Mouse (Mus musculus): ENCODE data around the gene Pank2. TPM values are rescaled to one million over a fixed set of nuclear protein-coding genes. Genes with fewer than 3 reads are reported as not detected.
"Not testable (repeated sequence)": the region's sequence is repeated elsewhere in the genome, so short reads cannot be mapped to it uniquely, and the experiment has no call there.

The Pank2 gene
- polyA plus RNA-seq (2012; rRNA removed) = 27.0 and 33.0 TPM in 2 replicates

DNA sequence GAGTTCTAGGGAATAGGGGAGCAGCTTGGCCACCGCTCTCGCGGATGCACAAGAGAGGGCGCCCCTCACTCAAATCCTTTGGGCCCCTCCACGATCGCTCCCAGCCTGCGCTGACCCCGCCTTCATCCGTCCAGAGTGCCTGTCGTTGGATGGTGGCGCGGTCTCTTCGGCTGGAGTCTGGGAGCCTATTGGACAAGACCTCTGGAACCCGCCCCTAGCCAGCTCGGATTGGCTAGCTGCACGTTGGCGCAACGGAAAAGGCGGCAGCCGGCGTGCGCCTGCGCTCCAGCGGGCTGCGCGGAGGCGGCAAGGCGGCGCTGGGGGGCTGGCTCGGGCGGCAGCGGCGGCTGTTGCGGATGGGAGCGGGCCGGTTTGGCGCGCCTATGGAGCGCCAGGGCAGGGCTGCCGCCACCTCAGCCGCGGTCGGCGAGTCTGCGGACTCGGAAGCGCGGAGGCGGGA, at the start of gene Pank2:
Pank2 (plus strand) TSS at position 283 of the 460 bp plus-strand sequence.
- DNase-seq (ENCODE audit: low spot score) = peak; percentile 97

GRCm38 (mm10) chr2:131213773-131214172, 48.5 kb upstream of the Pank2 start:
- no peak for DNase-seq (ENCODE audit: low spot score)

- no peak for DNase-seq (ENCODE audit: low spot score)
These were observed 46.1 kb upstream of the Pank2 start for GRCm38 (mm10) chr2:131215941-131216858.

GRCm38 (mm10) chr2:131220030-131220429, 42.3 kb upstream of the Pank2 start:
- DNase-seq (ENCODE audit: low spot score) = no peak

DNA sequence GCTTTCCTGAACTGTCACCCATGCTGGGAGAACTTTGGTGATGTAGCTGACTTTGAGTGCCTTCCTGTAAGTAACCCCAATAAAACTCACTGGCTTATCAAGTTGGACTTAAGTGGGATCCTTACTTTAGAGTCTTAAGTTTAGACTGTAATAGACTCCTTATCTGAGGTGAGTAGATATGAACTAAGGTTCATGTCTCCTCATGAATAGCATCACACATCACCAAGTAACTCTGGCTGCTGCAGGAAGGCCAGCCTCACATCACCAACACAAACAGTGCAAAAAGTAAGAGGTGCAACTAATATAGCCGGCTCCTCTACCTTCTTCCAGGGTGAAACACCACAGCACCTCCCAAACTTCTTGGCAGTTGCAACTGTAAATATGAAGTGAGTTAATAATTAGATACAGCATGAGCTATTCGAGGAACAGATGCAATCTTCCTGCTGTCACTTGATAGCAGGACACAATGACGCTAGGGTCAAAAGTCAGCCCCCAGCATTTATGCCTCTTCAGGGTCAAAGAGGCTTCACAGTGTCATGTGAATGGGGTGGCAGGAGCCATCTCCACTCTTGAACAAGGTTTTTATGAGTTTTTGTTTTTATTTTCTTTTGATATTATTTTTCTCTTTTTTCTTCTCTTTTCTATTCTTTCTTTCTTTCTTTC, 40.3 kb upstream of the Pank2 start:
- DNase-seq (ENCODE audit: low spot score) = no peak

- no peak for DNase-seq (ENCODE audit: low spot score)
These were observed 39.7 kb upstream of the Pank2 start for GRCm38 (mm10) chr2:131222562-131222961.

DNA sequence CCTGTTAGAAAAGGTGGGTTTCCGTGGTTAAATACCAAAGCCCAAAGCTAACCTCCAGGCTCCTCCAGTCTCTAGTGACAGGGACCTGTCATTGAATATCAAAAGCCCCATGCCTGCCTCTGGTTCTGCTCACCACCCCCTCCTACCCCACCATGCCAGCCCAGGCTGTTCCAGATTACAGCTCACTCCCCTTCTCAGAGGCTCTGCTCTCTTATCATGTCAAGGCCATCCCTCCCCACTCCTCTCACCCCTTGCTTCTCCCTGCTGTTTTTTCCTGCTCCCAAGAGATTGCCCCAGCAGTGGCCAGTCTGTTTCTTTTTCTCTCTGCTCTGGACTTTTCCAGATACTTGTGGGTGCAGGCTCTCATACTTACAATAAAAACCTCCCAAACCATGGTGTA, 38.7 kb upstream of the Pank2 start:
- DNase-seq (ENCODE audit: low spot score) = no peak

GRCm38 (mm10) chr2:131225178-131225577, 37.1 kb upstream of the Pank2 start:
- DNase-seq (ENCODE audit: low spot score) = no peak

DNA sequence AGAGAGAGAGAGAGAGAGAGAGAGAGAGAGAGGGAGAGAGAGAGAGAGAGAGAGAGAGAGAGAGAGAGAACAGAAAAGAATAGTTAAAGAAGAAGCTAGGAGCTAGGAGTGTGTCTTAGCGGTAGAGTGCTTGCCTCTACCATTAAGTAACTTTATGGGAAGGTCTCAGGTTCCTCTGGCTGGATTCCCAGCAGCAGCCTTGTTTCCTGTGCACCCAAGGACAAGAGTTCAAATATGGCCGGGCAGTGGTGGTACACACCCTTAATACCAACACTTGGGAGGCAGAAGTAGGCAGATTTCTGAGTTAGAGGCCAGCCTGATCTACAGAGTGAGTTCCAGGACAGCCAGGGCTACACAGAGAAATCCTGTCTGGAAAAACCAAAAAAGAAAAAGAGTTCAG, 35.6 kb upstream of the Pank2 start:
- DNase-seq (ENCODE audit: low spot score) = not testable (repeated sequence)

- DNase-seq (ENCODE audit: low spot score) = no peak
These were observed 35.1 kb upstream of the Pank2 start for GRCm38 (mm10) chr2:131227243-131227642.

- DNase-seq (ENCODE audit: low spot score) = no peak
These were observed 29.7 kb upstream of the Pank2 start for GRCm38 (mm10) chr2:131232558-131232957.

DNA sequence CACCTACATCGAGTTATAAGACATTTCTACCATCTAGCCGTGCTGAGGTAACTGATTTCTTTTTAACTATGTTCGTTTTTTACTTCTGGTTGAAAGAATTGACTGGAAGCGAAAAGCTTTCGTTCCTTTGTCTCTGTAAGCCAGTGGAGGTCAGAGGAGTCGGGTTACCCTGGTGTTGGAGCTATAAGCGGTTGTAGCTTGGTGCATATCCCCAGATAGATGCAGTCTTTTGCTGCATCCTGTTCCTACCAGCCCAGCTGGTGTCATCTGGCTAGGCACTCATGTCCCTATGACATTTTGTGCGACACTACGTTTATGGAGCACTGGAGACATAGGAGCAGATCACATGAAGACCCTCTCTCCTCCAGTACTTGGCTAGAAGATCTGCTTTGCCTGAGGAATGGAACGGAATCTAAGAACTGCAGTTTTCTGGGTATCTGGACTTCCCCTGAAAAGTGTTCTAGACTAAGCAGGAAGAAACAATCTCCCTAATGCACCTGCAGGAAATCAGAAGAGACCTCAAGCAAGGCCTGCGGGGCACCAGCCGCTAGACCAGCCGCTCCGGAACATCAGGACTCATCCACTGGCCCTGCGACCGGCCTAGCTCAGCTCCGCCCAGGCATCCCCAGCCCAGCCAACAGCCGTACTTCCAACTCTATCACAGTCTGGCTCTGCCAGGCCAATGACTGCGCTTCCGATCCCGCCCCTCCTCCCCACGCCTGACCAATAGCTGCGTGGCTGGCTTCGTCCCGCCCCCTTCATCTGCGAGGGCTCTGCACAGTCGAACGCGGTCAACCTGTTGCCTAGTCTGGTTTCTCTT, 28.8 kb upstream of the Pank2 start, which contains the start of gene Mavs:
Mavs (plus strand) TSS at position 757 of the 820 bp plus-strand sequence.
- peak; percentile 84 for DNase-seq (ENCODE audit: low spot score)

DNA sequence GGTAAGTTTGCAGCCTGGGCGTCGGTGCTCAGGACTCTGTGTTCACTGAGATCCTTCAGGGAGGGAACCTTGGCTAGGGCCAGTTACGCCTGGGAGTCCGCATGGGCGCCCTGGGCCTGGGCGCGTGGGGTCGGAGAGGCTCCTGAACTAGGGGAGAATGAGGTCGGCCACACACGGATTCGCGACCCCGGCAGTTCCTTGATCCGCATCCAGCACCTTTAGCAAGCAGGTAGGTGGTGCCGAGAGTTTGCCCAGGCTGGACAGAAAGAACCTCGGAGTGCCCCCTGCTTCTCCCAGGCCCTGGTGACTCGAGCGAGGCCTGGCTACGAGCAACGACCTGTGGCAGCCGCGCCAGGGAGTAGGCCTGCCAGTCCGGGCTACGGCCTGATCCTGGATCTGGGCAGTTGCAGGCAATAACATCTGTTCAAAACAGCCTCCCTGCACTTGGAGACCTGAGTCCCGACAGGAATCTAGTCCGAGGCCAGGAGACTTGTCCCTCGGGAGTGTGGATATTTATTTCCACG, 28.1 kb upstream of the Pank2 start:
- no peak for DNase-seq (ENCODE audit: low spot score)

DNA sequence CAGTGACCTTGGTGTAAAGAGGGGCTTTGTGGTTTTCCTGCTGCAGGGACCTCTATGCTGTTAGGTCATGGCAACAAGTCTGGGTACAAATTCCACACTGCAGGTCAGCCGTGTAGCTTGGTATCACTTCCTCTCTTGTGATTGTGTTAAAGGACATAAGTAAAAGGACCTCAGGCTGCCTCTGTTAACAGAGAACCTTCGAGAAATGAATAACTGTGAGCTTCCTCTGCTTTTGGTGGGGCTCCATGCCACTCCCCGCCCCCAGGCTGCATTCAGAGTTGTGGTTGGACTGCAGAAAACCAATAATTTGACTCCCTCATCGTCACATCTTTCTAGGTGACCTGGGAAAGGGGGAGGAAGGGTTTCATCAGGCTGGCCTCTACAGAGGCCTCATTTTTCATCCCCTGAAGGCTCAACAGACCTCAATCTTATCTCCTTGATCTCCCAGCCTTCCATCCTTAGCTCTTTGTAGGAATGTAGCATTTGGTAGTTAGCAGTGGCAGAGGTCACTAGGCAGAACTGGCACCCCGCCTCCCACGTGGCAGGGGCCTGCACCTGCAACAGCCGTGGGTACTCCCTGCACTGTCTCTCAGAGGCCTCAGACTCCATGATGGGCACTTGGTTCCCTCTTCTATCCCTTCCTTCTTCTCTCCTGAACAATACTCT, 27.2 kb upstream of the Pank2 start:
- no peak for DNase-seq (ENCODE audit: low spot score)

DNA sequence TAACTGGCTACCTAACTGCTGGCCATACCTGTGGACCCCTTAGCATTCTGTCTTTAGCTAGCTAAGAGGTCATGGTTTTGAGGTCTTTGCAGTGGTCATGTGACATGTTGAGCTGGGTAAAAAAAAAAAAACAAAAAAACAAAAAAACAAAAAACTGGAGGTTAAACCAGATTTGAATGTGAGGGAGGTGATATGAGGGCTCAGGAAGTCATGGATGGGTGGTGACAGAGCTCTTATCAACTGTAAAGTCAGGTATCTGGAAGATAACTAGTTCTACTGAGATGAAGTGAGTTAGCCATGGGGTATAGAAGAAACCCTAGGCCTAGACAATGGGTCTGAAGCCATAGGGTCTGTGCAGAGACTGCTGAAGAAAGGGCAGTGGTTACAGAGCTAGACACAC, 20.1 kb upstream of the Pank2 start:
- no peak for DNase-seq (ENCODE audit: low spot score)

DNA sequence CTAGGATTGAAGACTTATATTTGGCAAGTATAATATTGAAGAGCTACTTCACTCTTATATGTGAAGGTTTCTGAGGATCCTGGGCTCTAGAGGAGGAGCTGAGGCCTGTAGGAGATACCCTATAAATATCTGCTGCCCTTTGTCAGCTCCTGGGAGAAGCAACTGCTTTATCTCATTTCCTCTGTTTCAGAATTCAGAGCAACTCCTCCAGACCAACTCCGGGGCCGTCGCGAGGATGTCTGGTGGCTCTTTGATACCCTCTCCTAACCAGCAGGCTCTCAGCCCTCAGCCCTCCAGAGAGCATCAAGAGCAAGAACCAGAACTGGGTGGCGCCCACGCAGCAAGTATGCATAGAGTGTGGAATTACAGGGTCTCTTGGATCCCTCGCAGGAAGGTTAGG, 19.4 kb upstream of the Pank2 start:
- DNase-seq (ENCODE audit: low spot score) = no peak

GRCm38 (mm10) chr2:131253681-131254328, 8.5 kb upstream of the Pank2 start:
- no peak for DNase-seq (ENCODE audit: low spot score)

DNA sequence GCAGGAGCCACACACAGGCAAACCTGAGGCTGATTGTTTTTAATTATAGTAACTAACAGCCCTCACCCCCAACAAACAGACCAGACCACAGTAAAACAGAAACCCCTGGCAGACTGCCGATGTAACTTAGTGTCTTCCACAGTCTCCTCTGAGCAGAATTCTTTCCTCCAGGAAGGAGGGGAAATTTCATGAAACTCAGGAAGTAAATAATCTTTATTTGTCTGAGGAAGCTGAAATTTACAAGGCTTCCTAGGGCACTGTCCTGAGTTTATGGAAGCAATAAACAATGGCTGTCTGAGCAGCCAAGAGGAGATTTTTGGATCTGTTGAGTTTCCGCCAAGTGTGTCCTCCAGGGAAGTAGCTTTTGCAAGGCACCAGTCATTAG, 8.0 kb upstream of the Pank2 start:
- no peak for DNase-seq (ENCODE audit: low spot score)

GRCm38 (mm10) chr2:131255738-131256137, 6.6 kb upstream of the Pank2 start:
- no peak for DNase-seq (ENCODE audit: low spot score)

GRCm38 (mm10) chr2:131258693-131259092, 3.6 kb upstream of the Pank2 start:
- no peak for DNase-seq (ENCODE audit: low spot score)
